Mouse (Mus musculus) ES-E14 (cell line): ENCODE data around the gene Crebl2.

Experiments
- CHD2 ChIP-seq: IDR thresholded peaks from 2 replicates; pipeline ENCODE4 v1.6.1; 2014; ENCODE audit warnings: mild to moderate bottlenecking, low read depth, low read length, inconsistent platforms
- HCFC1 ChIP-seq: IDR thresholded peaks from 2 replicates; pipeline ENCODE4 v1.6.1; 2012; ENCODE audit warnings: low read length, inconsistent platforms, borderline replicate concordance; ENCODE audit not compliant: insufficient read depth
- MAFK ChIP-seq: IDR thresholded peaks from 2 replicates; pipeline ENCODE4 v1.6.1; 2014; ENCODE audit warnings: mild to moderate bottlenecking, low read depth, low read length, inconsistent platforms; ENCODE audit not compliant: insufficient read depth
- ZC3H11A ChIP-seq: IDR thresholded peaks from 2 replicates; pipeline ENCODE4 v1.6.1; 2012; ENCODE audit warnings: low read depth, mild to moderate bottlenecking, inconsistent platforms, low read length, borderline replicate concordance
- ZNF384 ChIP-seq: IDR thresholded peaks from 2 replicates; pipeline ENCODE4 v1.6.1; 2012; ENCODE audit warnings: low read depth, low read length, inconsistent platforms

GRCm38 (mm10) chr6:134793046-134793806 lies 36.7 kb upstream of the Crebl2 start:
- TF ChIP-seq HCFC1 (no peak), ZNF384 (no peak), CHD2 (no peak), MAFK (no peak), ZC3H11A (no peak)
